Mouse (Mus musculus) heart, embryonic 11.5 days (tissue): Measurements from ENCODE around the gene Als2cl. TPM values are rescaled to one million over a fixed set of nuclear protein-coding genes. Genes with fewer than 3 reads are reported as not detected.

Source experiments
- ATAC-seq: fragments of 200-750 bp; cut with Nextera tagmentation; replicated peaks from 2 replicates; pipeline ENCODE4 v1.8.0; 2017; ENCODE audit warnings: moderate library complexity; ENCODE audit not compliant: insufficient number of reproducible peaks, low FRiP score, low TSS enrichment
- H3K27ac ChIP-seq: fragments of 300-500 bp; sonication (generic); 2 replicates; pipeline ENCODE4 v1.5.1; 2014; ENCODE audit warnings: mild to moderate bottlenecking, low read depth, low read length
- H3K27me3 ChIP-seq: fragments of 300-500 bp; sonication (generic); 2 replicates; pipeline ENCODE4 v1.6.1; 2014; ENCODE audit warnings: mild to moderate bottlenecking, low read length, mixed read lengths; ENCODE audit not compliant: control insufficient read depth, insufficient read depth
- H3K36me3 ChIP-seq: fragments of 300-500 bp; sonication (generic); 2 replicates; pipeline ENCODE4 v1.6.1; 2014; ENCODE audit warnings: mild to moderate bottlenecking, low read length, moderate library complexity, mixed read lengths; ENCODE audit not compliant: control insufficient read depth, insufficient read depth
- H3K4me1 ChIP-seq: fragments of 300-500 bp; sonication (generic); 2 replicates; pipeline ENCODE4 v1.6.1; 2014; ENCODE audit warnings: low read length; ENCODE audit not compliant: control insufficient read depth, insufficient read depth
- H3K4me2 ChIP-seq: fragments of 300-500 bp; sonication (generic); 2 replicates; pipeline ENCODE4 v1.6.1; 2014; ENCODE audit warnings: mild to moderate bottlenecking, moderate library complexity
- H3K4me3 ChIP-seq: fragments of 300-500 bp; sonication (generic); 2 replicates; pipeline ENCODE4 v1.5.1; 2014; ENCODE audit warnings: low read depth, low read length
- H3K9ac ChIP-seq: fragments of 300-500 bp; sonication (generic); 2 replicates; pipeline ENCODE4 v1.6.1; 2014; ENCODE audit warnings: mild to moderate bottlenecking, low read depth, low read length, moderate library complexity
- H3K9me3 ChIP-seq: fragments of 300-500 bp; sonication (generic); replicated peaks from 2 replicates; pipeline ENCODE4 v1.6.1; 2016; ENCODE audit warnings: low read length; ENCODE audit not compliant: control insufficient read depth
- WGBS: fragments of 180-500 bp; shearing (Covaris S2); extraction: QIAGEN DNeasy Blood & Tissue Kit; methylation state at CpG from one replicate; pipeline ENCODE4 v1.1.7; 2014; ENCODE audit not compliant: insufficient replicate concordance; 5-methylcytosine and 5-hydroxymethylcytosine counted together
- polyA plus RNA-seq: library from polyadenylated mRNA; unstranded; fragments of >200 nt; fragmentation: Nextera tagmentation; extraction: Ambion mirVana; gene quantifications from 2 replicates; pipeline ENCODE4 v1.2.1, GENCODE M21; 2014

Als2cl gene
- polyA plus RNA-seq, 1 experiment from 2014 or later = 0.64 TPM

GRCm38 (mm10) chr9:110890026-110890783 lies 10.5 kb downstream of the Als2cl start:
- H3K36me3 ChIP-seq = no peaks in the 10 kb centered on the region
- peak overlapping the region; percentile 9; the same call in 1 of the 2 replicates for H3K4me2 ChIP-seq
- H3K4me3 ChIP-seq = no peak overlapping the region
- H3K9me3 ChIP-seq = no peaks in the 10 kb centered on the region
- H3K27me3 ChIP-seq = peaks cover 9% of the 10 kb centered on the region
- 13% methylated on average over 21 of the region's 21 CpGs for WGBS
- no peak for ATAC-seq
- no peak overlapping the region for H3K9ac ChIP-seq
- no peaks in the 10 kb centered on the region for H3K4me1 ChIP-seq
- no peak overlapping the region for H3K27ac ChIP-seq

DNA sequence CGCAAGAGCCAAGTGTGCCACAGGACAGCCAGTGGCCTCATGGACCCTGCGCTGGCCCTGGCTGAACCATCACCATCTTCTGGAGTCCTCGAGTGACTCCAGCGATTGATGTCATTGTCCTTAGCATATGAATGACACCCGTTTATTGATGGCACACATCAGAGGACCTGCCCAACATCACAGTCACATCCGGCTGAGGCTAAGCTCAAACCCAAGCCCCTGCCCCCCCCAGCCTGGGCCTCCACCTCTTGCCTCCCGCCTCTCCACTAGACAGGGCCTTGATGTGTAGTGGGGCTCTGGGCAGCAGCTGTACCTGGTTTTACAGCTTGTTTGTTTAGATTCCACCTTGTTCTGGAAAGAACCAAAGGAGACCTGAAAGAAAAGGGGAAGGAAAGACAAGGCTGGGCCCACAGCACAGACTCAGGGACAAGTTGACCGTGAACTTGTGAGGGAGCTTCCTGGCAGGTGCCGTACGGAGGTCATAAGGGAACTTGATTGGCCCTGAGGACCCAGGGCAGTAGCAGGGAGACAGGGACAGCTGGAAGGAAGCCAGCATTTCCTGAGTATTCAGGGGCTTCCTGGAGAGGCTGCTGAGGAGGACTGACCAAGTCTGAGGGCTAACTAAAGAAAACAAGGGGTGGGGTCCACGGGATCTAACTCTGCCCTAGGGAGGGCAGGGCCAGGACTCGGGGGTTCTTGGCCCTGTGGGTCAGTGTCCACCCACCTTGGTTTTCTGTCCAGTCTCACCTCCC lies 11.6 kb downstream of the Als2cl start:
- no peak overlapping the region for H3K4me2 ChIP-seq
- no peaks in the 10 kb centered on the region for H3K4me1 ChIP-seq
- no peak for ATAC-seq
- no peak overlapping the region for H3K4me3 ChIP-seq
- H3K36me3 ChIP-seq = no peaks in the 10 kb centered on the region
- WGBS = 61% methylated on average over 12 of the region's 12 CpGs
- no peak overlapping the region for H3K9ac ChIP-seq
- H3K27me3 ChIP-seq = peaks cover 9% of the 10 kb centered on the region
- H3K9me3 ChIP-seq = no peaks in the 10 kb centered on the region
- H3K27ac ChIP-seq = no peak overlapping the region

DNA sequence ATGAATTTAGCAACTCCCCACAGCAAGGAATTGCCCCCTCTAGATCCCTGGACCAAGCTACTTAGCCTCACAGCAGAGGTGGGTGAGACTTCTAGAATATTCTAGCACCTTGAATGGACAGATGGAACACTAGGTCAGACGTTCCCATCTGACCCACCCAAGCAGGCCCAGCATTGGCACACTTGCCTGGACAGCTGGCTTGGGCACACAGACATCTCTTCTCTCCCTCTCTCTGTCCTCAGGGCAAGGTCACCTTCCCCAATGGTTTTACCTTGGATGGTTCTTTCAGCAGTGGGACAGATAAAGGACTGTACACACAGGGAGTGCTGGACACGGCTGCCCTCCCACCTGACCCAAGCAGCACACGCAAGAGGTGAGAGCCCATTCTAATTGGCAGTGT lies 12.9 kb downstream of the Als2cl start:
- H3K9ac ChIP-seq = no peak overlapping the region
- no peaks in the 10 kb centered on the region for H3K9me3 ChIP-seq
- H3K27ac ChIP-seq = no peak overlapping the region
- WGBS = 70% methylated on average over 3 of the region's 3 CpGs
- no peak overlapping the region for H3K4me3 ChIP-seq
- H3K36me3 ChIP-seq = no peaks in the 10 kb centered on the region
- ATAC-seq = no peak
- H3K4me1 ChIP-seq = no peaks in the 10 kb centered on the region
- peaks cover 9% of the 10 kb centered on the region for H3K27me3 ChIP-seq
- H3K4me2 ChIP-seq = no peak overlapping the region

DNA sequence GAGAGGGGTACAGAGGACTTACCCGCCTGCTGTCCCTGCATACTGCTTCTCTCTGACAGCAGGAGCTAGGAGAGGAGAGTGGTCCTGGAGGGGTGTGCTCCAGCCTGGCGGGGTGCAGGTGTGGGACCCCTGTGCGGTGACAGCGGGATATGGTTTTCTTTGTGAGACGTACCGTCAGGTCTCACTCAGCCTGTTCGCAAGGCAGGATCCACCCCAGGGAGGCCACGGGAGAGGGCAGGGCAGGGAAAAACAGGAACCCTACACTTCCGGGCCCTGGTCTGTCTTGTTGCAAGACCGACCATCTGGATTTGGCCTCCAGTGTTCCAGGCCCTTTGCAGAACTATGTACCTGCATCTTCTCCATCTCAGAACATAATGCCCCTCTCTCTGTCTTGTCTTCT lies 13.8 kb downstream of the Als2cl start:
- ATAC-seq = no peak
- H3K9me3 ChIP-seq = no peaks in the 10 kb centered on the region
- no peak overlapping the region for H3K4me2 ChIP-seq
- 63% methylated on average over 10 of the region's 10 CpGs for WGBS
- no peak overlapping the region for H3K9ac ChIP-seq
- H3K4me1 ChIP-seq = no peaks in the 10 kb centered on the region
- H3K4me3 ChIP-seq = no peak overlapping the region
- H3K27me3 ChIP-seq = peaks cover 9% of the 10 kb centered on the region
- no peaks in the 10 kb centered on the region for H3K36me3 ChIP-seq
- no peak overlapping the region for H3K27ac ChIP-seq

DNA sequence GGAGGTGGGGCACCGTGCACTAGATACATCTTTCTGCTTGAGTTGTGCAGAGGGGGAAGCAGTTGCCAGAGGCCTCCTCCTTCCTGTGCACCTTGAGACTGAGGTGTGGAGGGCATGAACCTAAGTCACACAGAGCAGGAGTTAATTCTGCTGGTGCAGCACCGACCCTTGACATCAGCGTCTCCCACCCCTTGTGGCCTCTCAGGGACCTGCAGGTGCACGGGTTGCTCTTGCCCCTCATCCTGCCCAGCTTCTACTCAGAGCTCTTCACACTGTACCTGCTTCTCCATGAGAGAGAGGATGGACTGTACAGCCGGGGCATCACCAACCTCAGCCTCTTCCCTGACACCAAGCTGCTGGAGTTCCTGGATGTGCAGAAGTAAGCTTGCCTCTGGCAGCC lies 15.8 kb downstream of the Als2cl start:
- H3K36me3 ChIP-seq = no peaks in the 10 kb centered on the region
- H3K4me1 ChIP-seq = no peaks in the 10 kb centered on the region
- ATAC-seq = no peak
- H3K4me2 ChIP-seq = no peak overlapping the region
- no peaks in the 10 kb centered on the region for H3K9me3 ChIP-seq
- no peak overlapping the region for H3K4me3 ChIP-seq
- 41% methylated on average over 5 of the region's 5 CpGs for WGBS
- H3K9ac ChIP-seq = no peak overlapping the region
- H3K27ac ChIP-seq = no peak overlapping the region
- H3K27me3 ChIP-seq = peaks cover 9% of the 10 kb centered on the region

DNA sequence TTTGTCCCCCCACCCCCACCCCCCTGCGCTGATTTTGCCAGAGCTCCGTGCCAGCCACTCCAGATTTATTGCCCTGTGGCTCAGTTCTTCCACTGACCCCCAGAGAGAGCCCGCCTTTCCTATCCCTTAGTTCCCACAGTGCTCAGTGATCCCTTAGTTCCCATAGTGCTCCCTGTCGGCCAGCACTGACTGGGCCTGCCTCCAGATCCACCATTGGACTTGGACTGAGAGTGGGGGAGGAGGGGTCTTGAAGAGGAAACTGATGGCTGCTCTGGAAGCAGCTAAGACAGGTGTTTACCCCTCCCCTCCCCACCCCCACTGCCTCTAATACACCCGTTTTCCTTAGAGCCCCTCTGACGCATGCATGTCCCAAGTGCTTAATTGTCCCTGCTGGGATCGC lies 16.3 kb downstream of the Als2cl start:
- Histone ChIP-seq H3K4me3 (no peak overlapping the region; the same call in 1 of the 2 replicates), H3K27ac (no peak overlapping the region), H3K9me3 (no peaks in the 10 kb centered on the region), H3K36me3 (no peaks in the 10 kb centered on the region), H3K9ac (no peak overlapping the region), H3K27me3 (peaks cover 9% of the 10 kb centered on the region), H3K4me1 (no peaks in the 10 kb centered on the region), H3K4me2 (peak overlapping the region; percentile 3)
- WGBS = 22% methylated on average over 7 of the region's 7 CpGs
- no peak for ATAC-seq

DNA sequence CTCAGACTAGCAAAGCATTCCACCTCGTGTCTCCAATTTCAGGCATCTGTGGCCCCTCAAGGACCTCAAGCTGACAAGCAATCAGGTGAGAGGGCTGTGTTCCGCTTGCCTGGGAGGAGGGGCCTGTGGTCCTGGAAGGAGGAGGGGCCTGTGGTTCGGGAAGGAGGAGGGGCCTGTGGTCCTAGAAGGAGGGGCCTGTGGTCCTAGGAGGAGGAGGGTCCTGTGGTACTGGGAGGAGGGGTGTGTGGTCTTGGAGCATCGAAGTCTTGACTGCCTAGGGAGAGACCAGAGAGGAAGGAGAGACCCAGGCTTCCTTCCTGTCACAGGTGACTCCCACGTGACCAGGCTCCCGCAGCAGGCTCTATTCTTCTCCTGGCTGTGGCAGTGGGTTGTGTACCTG lies 16.9 kb downstream of the Als2cl start:
- Histone ChIP-seq H3K4me1 (no peaks in the 10 kb centered on the region), H3K36me3 (no peaks in the 10 kb centered on the region), H3K9ac (no peak overlapping the region), H3K4me2 (peak overlapping the region; percentile 3), H3K27me3 (peaks cover 9% of the 10 kb centered on the region), H3K9me3 (no peaks in the 10 kb centered on the region), H3K4me3 (no peak overlapping the region; the same call in 1 of the 2 replicates), H3K27ac (no peak overlapping the region)
- no peak; the same call in 1 of the 2 replicates for ATAC-seq
- 3% methylated on average over 6 of the region's 6 CpGs for WGBS

GRCm38 (mm10) chr9:110899451-110900008 lies 19.9 kb downstream of the Als2cl start:
- no peaks in the 10 kb centered on the region for H3K36me3 ChIP-seq
- no peak overlapping the region for H3K9ac ChIP-seq
- no peak for ATAC-seq
- 41% methylated on average over 10 of the region's 10 CpGs for WGBS
- H3K27ac ChIP-seq = no peak overlapping the region
- no peaks in the 10 kb centered on the region; the same call in 1 of the 2 replicates for H3K27me3 ChIP-seq
- H3K4me2 ChIP-seq = no peak overlapping the region
- H3K9me3 ChIP-seq = no peaks in the 10 kb centered on the region
- no peak overlapping the region for H3K4me3 ChIP-seq
- no peaks in the 10 kb centered on the region for H3K4me1 ChIP-seq
